Mouse (Mus musculus) lung, postnatal 0 days (tissue): ENCODE data around the gene Olfr721-ps1. TPM values are rescaled to one million over a fixed set of nuclear protein-coding genes. Genes with fewer than 3 reads are reported as not detected.
A peak's percentile ranks its signal among the peaks of the same experiment; 100 is the strongest.

Source experiments
- ATAC-seq: fragments of 200-750 bp; cut with Nextera tagmentation; 2 replicates; pipeline ENCODE4 v1.8.0; 2017; ENCODE audit warnings: moderate library complexity
- DNase-seq: peaks from one replicate; pipeline ENCODE4 v3.0.0-alpha.2; 2016; ENCODE audit warnings: low spot score
- H3K27ac ChIP-seq: fragments of 300-500 bp; sonication (generic); 2 replicates; pipeline ENCODE4 v1.5.1; 2014; ENCODE audit warnings: antibody characterized with exemption, mild to moderate bottlenecking, low read length, mixed read lengths
- H3K27me3 ChIP-seq: fragments of 300-500 bp; sonication (generic); replicated peaks from 2 replicates; pipeline ENCODE4 v1.6.1; 2014; ENCODE audit warnings: low read length, mixed read lengths; ENCODE audit not compliant: insufficient read depth
- H3K36me3 ChIP-seq: fragments of 300-500 bp; sonication (generic); 2 replicates; pipeline ENCODE4 v1.6.1; 2014; ENCODE audit warnings: low read length, mixed read lengths; ENCODE audit not compliant: insufficient read depth
- H3K4me1 ChIP-seq: fragments of 300-500 bp; sonication (generic); 2 replicates; pipeline ENCODE4 v1.6.1; 2014; ENCODE audit warnings: antibody characterized with exemption, low read depth, low read length, mixed read lengths; ENCODE audit not compliant: insufficient read depth
- H3K4me2 ChIP-seq: fragments of 300-500 bp; sonication (generic); replicated peaks from 2 replicates; pipeline ENCODE4 v1.6.1; 2014; ENCODE audit warnings: low read depth, mild to moderate bottlenecking, low read length, moderate library complexity, mixed read lengths
- H3K4me3 ChIP-seq: fragments of 300-500 bp; sonication (generic); 2 replicates; pipeline ENCODE4 v1.5.1; 2014; ENCODE audit warnings: low read depth, low read length
- H3K9ac ChIP-seq: fragments of 300-500 bp; sonication (generic); replicated peaks from 2 replicates; pipeline ENCODE4 v1.6.1; 2014; ENCODE audit warnings: low read depth, mild to moderate bottlenecking
- H3K9me3 ChIP-seq: fragments of 300-500 bp; sonication (generic); 2 replicates; pipeline ENCODE4 v1.6.1; 2016; ENCODE audit warnings: low read length, mixed read lengths
- CTCF ChIP-seq: IDR thresholded peaks from 2 replicates; pipeline ENCODE4 v1.5.1; 2016; ENCODE audit warnings: antibody characterized with exemption, mild to moderate bottlenecking
- EP300 ChIP-seq: IDR thresholded peaks from 2 replicates; pipeline ENCODE4 v1.6.1; 2016; ENCODE audit warnings: antibody characterized with exemption, mild to moderate bottlenecking, control low read depth
- WGBS: fragments of 180-500 bp; shearing (Covaris S2); extraction: QIAGEN DNeasy Blood & Tissue Kit; methylation state at CpG from one replicate; pipeline ENCODE4 v1.1.7; 2014; 5-methylcytosine and 5-hydroxymethylcytosine counted together
- polyA plus RNA-seq: library from polyadenylated mRNA; unstranded; fragments of >200 nt; fragmentation: Nextera tagmentation; extraction: Ambion mirVana; gene quantifications from 2 replicates; pipeline ENCODE4 v1.2.1, GENCODE M21; 2015

Gene Olfr721-ps1
- polyA plus RNA-seq, 1 experiment from 2014 or later, result not detected

DNA sequence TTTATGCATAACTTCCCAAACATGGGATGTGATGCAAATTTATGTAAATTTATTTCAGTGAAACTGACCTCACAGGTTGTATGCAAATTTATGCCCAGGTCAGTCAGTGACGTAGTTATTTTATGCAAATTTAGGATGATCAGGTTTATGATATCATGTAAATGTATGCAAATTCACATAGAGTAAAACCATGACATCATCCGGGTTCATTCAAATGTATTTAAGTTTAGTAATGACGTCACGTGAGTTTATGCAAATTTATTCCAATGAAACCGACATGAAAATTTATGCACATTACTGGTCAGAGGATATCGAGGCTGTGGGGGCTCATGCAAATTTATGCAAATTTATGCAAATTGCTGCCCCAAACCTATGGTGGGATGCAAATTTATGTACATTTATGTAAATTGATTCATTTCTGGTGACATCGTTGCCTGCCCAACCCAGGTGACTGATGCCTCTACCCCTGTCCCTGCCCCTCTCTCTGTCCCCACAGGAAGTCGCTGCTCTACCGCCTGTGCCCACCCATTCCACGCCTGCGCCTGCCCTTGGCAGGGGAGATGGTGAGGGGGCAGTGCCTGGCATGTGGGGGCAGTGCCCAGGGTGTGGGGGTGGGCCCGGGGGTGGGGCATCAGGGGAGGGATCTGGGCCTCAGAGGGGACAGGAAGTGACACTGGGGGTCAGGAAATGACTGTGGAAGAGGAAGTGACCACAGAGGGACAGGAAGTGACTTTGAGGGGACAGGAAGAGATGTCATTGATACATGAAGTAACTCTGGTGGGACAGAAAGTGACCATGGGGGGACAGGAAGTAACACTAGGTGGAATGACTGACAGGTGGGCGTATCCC lies 46.4 kb upstream of the Olfr721-ps1 start:
- no peak overlapping the region for H3K9ac ChIP-seq
- 0 out of 2 replicates have a peak, but pooled peaks have one; percentile 12 for ATAC-seq
- TF ChIP-seq EP300 (no peak), CTCF (no peak)
- no peaks in the 10 kb centered on the region for H3K36me3 ChIP-seq
- no peaks in the 10 kb centered on the region for H3K27me3 ChIP-seq
- no peak overlapping the region for H3K4me3 ChIP-seq
- no peak overlapping the region for H3K27ac ChIP-seq
- no peaks in the 10 kb centered on the region for H3K4me1 ChIP-seq
- H3K9me3 ChIP-seq, result peaks cover 22% of the 10 kb centered on the region
- no peak overlapping the region for H3K4me2 ChIP-seq
- peak; percentile 5 for DNase-seq
- 97% methylated on average over 13 of the region's 13 CpGs for WGBS

DNA sequence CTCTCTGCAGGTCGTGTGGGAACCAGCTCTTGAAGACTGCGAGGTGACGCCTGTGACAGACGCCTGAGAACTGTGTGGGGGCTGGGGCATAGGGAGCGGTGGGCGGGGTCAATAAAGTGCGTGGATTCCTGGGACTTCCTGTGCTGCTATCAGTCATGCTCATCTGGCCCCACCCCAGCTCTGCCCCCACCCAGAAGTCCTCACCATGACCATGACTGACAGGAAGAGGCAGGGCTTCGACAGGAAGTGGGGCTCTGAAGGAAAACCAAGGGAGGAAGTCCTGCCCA lies 45.8 kb upstream of the Olfr721-ps1 start:
- ATAC-seq (peak; percentile 18; the same call in 1 of the 2 replicates), DNase-seq (peak; percentile 6)
- Histone ChIP-seq H3K4me1 (no peaks in the 10 kb centered on the region), H3K9me3 (peaks cover 18% of the 10 kb centered on the region), H3K9ac (no peak overlapping the region), H3K4me2 (no peak overlapping the region), H3K36me3 (no peaks in the 10 kb centered on the region), H3K4me3 (no peak overlapping the region), H3K27ac (no peak overlapping the region), H3K27me3 (no peaks in the 10 kb centered on the region)
- TF ChIP-seq CTCF, result no peak
- no peak for TF ChIP-seq EP300
- 85% methylated on average over 8 of the region's 8 CpGs for WGBS

DNA sequence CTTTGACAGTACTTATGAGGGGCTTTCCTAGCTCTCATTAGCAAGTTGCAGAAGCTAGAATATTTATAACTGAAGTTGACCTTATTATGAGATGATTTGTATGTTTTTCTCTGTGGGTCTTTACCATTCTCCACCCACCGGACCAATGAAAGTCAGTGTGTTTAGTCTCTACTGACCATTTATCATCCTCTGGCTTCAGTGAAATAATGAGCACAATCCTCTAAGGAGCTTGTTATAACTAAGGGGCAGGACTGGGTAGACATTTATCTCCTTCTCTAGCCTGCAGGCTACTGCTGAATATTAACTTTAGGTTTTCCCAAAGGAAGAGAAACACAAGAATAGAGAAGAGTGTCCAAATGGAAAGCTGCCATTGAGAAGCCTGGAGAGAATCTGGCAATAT lies 5.6 kb upstream of the Olfr721-ps1 start:
- no peak overlapping the region for H3K9ac ChIP-seq
- TF ChIP-seq EP300 (no peak), CTCF (no peak)
- no peak overlapping the region for H3K27ac ChIP-seq
- no peaks in the 10 kb centered on the region for H3K9me3 ChIP-seq
- no peak overlapping the region for H3K4me2 ChIP-seq
- H3K4me1 ChIP-seq, result no peaks in the 10 kb centered on the region
- H3K4me3 ChIP-seq, result no peak overlapping the region
- WGBS, result 97% methylated on average over 1 of the region's 1 CpGs
- no peaks in the 10 kb centered on the region for H3K27me3 ChIP-seq
- ATAC-seq (no peak), DNase-seq (no peak)
- no peaks in the 10 kb centered on the region for H3K36me3 ChIP-seq

DNA sequence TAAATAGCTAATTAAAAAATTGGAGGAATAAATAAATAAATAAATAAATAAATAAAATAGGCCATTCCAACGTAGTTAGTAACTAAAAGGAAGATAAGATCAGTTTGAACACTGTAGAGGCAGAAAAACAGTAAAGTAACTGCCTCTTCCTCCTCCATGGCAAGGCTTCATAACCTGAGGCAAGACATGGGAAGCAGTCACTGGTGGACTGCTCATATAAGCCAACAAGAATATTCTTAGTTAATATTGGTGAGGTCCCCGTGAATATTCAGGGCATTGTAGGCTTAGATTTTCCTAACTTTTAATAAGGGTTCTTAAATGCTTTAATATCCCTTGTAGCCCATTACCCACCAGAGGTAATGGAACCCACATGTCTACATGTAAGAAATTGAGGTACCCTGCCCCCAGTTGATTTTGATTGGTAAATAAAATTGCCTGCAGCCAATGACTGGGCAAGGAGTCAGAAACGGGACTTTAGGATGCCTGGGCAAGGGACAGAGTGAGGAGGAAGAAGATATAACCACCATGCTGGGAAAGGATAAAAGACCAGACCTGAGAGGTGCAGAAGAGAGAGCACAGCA lies 35.1 kb downstream of the Olfr721-ps1 start:
- Histone ChIP-seq H3K4me1 (no peaks in the 10 kb centered on the region), H3K9me3 (no peaks in the 10 kb centered on the region), H3K27ac (no peak overlapping the region), H3K27me3 (no peaks in the 10 kb centered on the region), H3K36me3 (no peaks in the 10 kb centered on the region), H3K4me2 (no peak overlapping the region), H3K4me3 (no peak overlapping the region), H3K9ac (no peak overlapping the region)
- TF ChIP-seq EP300 (no peak), CTCF (no peak)
- WGBS, result 57% methylated on average over 3 of the region's 3 CpGs
- ATAC-seq, result no peak
- DNase-seq, result no peak

Other genes starting within 250 kb of the Olfr721-ps1 start
- not detected in 2 replicates for gene Olfr720, start 214.5 kb upstream of the Olfr721-ps1 start, polyA plus RNA-seq
- gene Olfr31, start 78.5 kb upstream of the Olfr721-ps1 start, polyA plus RNA-seq, result not detected in 2 replicates
- gene Il3ra, start 55.0 kb upstream of the Olfr721-ps1 start, polyA plus RNA-seq, result 12.2 and 14.3 TPM in 2 replicates